Mouse (Mus musculus) urinary bladder, postnatal 4 days (tissue): Measurements from ENCODE around the gene Lrp10.

ENCODE experiments used
- DNase-seq, 2 experiments: peaks; one replicate each; pipeline ENCODE4 v3.0.0; 2021 to 2022; ENCODE audit warnings: low spot score in 2 of 2

Gene Lrp10

DNA sequence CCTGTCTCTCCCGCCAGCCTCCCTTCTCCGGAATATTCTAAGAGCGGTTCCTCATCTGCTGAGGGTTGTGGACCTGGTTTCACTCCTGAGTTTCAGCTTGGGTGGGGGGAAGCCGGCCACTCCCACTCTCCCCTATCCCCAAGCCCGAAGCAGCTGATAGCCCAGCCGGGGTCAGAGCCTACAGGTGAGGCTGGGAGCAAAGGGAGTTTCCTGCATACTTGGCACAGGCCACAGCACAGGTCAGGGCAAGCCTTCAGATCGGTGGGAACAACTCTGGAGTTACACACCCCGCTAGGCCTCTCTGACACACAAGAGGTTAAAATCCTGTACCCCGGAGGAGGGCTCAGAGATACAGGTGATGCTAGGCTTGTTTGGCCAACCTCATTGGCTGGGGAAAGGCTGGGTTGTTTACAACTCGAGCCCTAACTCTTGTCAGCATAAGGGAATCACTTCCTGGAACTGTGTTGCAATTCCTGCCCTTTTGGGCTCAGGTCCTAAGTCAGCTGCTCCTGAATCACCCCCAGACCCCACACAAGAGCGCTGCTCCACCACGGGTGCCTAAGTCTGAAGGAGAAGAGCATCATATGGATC lies 29.9 kb upstream of the Lrp10 start:
- no peak for DNase-seq

DNA sequence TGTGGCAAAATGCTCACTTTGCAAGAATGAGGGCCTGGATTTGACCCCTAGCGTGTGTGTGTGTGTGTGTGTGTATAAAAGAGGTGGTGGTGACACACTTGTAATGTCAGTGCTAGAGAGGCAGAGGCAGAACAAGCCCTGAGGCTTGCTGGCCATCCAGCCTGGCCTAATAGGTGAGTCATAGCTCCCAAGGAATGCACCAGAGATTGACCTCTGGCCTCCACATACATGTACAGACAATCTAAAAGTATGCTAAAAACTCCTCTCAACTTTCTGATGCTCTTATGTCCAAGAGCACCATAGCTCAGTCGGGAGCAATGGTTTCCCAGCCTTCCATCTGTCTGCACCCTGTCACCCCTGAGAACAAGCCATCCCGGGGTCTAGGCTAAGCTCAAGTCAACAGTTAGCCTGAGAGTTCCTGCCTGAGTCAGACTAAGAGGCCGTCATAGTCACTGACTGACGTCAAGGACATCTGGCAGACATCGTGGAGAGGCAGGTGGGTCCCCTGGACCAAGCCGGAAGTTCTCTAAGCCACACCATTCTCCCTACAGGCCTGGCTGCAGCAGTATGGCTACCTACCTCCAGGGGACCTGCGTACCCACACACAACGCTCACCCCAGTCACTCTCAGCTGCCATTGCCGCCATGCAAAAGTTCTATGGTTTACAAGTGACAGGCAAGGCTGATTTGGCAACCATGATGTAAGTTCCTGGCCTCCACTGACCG lies 28.6 kb upstream of the Lrp10 start:
- DNase-seq, result no peak

DNA sequence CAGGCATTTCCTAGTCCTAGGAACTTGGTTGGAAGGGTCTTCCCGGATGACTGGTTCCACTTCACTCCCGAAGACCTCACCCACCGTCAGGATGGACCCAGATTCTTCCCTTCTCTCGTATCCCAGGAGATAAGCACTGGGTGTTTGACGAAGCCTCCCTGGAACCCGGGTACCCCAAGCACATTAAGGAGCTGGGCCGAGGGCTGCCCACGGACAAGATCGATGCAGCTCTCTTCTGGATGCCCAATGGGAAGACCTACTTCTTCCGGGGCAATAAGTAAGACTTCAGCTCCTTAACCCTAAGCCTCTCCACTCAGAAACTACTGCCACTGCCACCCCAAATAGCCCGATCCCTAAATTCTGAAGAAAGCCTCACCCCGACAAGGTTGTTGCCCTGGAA lies 24.8 kb upstream of the Lrp10 start:
- DNase-seq, result no peak

DNA sequence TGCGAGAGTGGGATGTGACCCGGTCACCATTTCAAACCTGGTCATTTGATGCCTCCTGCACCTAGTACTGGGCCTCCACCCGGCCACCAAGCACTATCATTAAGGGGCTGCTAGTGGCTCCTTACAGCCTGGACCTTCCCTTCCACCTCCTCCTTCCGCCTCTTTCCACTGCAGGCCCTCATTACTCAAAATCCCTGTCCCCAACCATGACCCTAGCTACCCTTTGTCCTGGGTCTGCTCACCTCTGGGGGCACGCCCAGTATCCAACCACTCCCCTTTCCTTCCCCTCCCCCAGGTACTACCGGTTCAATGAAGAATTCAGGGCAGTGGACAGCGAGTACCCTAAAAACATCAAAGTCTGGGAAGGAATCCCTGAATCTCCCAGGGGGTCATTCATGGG lies 24.3 kb upstream of the Lrp10 start:
- DNase-seq, result no peak

DNA sequence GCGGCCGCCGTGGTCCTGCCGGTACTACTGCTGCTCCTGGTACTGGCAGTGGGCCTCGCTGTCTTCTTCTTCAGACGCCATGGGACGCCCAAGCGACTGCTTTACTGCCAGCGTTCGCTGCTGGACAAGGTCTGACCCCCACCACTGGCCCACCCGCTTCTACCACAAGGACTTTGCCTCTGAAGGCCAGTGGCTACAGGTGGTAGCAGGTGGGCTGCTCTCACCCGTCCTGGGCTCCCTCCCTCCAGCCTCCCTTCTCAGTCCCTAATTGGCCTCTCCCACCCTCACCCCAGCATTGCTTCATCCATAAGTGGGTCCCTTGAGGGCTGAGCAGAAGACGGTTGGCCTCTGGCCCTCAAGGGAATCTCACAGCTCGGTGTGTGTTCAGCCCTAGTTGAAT lies 23.4 kb upstream of the Lrp10 start:
- DNase-seq, result no peak

DNA sequence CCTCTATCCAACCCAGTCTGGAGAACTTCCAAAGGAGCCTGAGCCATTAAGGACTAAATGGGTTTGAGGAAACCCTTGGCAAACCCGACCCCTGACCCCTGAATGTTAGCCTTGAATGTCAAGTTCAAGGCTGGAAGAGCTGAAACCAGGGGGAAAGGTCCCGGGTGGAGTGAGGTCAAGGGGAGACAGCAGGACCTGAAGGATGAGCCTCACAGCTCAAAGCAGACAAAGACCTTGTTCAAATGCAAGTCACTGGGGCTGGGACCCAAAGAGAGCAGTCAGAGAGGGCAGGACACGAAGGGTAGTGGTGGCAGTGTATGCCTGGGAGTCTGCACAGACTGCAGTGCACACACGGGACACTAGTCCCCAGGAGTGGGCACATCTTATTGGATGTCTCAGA lies 22.6 kb upstream of the Lrp10 start:
- no peak for DNase-seq

DNA sequence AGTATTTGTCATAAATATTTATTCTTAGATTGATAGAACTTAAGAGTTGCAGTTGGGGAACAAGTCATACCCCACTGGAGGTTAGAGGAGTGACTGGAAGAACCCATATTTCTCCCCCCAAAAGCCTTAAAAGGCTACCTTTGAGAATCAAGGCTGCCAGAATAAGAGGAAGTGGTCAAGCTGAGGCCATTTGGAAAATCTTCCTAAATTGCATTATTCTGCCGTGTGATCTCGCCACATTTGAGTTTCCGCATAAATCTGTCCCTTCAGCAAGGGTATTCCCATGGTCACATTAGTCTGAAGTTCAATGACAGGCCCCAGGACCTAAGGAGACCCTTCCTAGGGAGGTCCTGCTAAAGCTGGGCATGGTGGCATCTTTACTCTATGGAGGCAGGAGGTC lies 21.4 kb upstream of the Lrp10 start:
- DNase-seq, result no peak

DNA sequence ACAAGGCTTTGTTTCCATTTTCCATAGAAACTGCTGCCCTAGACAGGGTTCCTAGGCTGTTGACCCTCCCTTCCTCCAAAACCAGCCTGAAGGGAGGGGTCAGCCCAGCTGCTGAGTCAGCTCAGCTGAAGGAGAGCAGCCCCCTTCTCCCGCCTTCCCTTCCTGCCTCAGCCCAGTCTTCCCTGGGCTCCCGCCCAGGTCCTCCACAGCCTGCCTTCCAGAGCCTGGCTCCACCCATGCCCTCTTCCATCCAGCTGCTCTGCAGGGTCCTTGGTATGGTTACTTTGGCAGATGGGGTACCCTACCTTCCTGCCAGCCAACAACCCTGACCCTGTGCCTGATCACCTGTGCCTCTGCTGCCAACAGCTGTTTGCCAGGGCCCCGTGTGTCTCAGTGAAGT lies 20.7 kb upstream of the Lrp10 start:
- DNase-seq, result peak; percentile 75 to 78

DNA sequence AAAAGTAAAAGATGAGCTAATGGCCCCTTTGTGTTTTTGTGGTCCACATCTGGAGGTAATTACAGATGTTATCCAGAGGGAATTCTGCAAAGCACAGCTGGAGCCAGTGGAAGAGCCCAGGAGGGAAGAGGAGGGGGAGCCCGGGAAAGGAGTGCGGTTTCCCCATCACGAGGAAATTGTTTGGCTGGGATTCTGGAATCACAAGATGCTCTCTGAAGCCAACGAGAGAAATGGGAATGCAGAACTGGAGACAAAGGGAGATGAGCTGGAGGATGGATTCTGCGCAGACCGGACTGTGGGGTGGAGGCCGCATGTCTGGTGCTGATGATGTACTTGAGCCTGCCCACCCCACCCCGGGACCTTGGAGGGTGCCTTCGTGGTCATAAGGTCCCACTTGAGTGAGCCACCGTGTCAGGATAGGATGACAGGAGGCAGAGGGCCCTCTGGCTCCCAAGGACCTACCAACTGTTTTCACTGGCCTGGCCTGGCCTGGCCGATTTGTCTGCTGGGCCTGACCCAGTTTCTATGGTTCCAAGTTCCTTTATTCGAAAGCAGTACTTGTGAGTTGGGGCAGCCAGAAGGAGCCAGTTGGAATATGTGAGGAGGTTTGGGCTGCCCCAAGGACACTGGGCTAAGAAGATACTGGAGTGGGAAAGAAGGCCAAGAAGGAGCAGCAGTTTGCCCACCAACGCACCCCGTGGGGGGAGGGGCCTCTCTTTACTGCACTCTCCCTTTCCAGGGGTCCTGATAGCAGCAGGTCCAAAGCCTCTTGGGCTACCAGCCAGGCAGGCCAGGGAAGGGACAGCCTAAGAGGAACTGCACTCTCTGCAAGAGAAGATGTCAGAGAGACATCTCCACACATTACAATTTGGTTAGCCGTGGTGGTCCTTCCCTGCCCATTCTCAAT lies 20.0 kb upstream of the Lrp10 start:
- DNase-seq, result peak; percentile 67 to 74

DNA sequence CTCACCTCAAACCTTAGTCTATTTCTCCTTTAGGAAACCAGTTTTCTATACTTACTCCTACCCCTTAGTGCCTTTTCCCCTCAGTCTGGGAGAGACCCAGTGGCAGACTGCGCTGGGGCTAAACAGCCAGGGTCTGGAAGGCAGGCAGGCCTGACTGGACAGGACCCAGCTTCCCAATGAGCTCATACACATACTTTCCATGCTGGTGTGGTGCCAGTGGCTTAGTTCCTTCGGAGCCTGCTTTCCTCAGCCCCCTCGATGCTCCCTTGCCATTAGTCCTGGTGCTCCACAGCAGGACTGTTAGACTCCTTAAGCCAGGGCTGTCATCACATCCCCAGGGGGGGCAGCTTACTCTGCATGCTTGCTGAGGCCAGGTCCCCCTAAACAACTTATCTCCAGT lies 18.5 kb upstream of the Lrp10 start:
- DNase-seq, result peak in 1 of 2 experiments; percentile 68

DNA sequence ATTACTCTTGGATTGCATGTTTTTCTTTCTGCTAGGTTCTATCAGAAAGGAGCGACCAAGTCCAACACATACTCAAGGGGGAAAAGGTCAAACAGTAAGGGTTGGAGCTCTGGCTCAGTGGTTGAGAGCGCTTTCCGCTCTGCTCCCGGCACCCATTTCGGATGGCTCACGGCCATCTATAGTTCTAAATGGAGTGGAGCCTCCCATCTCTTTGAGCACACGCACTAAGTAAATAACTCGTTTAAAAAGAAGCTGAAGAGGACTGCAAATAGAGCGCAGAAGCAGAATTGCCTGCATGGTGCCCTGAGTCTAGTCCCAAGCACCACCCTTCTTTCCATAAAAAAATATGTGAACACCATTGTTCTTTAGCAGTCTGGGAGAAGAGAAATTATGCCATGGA lies 10.4 kb upstream of the Lrp10 start:
- DNase-seq, result no peak

DNA sequence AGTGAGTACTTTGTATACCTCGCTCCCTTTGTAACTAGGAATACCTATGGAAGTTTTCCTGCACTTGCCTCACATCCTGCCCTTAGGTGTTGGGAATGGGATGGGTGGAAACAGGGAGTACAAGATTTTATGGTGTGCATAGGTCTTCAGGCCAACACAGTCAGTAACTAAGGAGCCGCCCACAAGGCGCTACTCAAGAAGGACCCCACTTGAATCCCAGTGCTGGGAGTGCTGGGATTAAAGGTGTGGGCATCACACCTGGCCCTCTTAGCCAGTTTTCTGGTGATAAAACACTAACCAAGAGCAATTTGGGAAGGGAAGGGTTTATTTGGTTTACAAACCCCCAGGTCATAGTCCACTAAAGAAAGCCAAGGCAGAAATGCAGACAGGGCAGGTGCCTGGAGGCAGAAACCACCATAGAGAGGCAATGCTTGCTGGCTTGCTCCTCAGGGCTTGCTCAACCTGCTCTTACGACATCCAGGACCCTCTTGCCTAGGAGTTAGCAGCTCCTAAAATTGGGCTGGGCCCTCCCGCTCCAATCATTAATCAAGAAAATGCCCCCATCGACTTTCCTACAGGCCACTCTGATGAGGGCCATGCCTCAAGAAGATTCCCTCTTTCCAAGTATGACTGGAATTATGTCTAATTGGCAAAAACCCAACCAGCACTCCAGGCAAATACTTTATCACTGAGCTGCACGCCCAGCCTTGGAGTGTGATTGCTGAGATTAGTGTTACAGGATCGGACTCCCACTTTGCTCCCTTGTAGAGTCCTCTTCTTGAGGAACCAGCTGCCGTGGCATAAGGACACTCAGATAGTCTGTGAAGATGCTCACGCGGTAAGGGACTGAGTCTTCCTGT lies 9.0 kb upstream of the Lrp10 start:
- no peak for DNase-seq

DNA sequence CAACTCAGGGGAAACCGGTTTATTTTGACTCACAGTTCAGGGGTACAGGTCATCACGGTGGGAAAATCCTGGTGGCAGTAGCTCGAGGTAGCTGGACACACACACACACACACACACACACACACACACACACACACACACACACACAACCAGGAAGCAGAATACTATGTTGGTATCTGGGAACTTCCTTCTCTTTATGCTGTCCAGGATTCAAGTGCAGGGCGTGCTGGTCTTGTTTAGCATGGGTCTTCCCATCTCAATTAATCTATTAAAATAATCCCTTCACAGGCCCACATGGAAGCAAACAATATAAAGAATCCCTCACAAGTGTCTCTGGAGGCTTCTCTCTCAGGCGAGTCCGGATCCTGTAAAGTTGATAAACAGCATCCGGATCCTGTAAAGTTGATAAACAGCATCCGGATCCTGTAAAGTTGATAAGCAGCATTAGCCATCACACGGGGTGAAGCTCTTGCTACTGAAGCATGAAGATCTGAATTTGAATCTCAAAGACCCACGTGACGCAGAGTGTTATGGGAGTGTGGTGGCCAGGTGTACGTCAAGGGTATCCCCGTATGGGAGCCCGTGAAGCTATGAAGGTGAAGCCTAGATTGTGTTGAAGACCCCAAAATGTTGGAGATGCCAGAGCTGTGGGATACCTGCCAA lies 5.9 kb upstream of the Lrp10 start:
- DNase-seq, result no peak

DNA sequence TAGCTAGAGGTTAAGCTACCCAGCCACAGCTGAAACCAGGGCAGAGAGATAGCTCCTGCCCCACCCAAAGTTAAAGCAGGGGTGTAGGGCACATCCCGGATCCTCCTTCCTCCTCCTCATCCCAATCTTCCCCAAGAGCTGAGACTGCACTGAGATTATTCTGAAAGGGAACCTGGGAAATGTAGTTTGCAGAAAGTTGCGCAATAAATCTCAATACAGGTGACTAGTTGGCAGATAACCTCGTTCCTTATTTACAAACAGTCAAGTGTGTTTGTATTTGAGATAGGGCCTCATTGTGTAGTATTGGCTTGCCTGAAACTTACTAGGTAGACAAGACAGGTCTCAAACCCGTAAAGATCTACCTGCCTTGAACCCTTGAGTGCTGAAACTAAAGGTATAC lies 1.8 kb upstream of the Lrp10 start:
- no peak for DNase-seq

DNA sequence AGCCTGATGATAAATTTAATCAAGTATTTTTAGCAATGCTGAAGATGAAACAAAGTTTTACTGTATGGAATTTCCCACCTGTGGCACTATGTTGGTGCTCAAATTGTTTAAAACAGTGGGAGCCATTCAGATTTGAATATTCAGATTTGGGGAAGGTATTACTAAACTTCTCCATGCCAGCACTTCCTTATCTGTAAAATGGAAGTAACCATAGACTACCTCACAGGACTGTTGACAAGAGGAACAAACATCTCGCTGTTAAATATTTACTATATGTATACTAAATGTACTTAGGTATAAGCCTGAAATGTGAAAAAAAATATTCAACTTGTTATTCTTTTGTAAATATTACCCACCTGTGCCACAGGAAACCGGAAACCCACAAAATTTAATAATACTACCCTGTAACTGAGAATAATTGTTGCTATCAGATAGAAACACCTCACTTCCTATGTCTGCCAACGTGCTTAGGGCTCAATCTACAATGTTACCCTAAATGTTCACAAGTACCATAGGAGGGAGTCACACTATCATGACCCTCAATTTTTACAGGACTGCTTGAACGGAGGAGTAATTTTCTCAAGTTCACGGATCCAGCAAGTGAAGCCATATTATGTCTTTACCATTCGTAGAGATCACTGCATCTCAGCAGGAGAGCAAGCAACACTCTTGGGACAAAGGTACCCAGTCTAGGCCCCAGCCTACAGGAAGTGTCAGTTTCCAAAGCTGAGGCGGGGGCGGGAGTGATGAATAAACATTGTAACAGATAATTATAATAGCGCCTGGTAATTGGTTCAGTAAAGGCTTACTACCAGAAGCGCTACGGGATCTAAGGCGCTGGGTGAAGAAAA lies 604 bp upstream of the Lrp10 start:
- DNase-seq, result no peak

DNA sequence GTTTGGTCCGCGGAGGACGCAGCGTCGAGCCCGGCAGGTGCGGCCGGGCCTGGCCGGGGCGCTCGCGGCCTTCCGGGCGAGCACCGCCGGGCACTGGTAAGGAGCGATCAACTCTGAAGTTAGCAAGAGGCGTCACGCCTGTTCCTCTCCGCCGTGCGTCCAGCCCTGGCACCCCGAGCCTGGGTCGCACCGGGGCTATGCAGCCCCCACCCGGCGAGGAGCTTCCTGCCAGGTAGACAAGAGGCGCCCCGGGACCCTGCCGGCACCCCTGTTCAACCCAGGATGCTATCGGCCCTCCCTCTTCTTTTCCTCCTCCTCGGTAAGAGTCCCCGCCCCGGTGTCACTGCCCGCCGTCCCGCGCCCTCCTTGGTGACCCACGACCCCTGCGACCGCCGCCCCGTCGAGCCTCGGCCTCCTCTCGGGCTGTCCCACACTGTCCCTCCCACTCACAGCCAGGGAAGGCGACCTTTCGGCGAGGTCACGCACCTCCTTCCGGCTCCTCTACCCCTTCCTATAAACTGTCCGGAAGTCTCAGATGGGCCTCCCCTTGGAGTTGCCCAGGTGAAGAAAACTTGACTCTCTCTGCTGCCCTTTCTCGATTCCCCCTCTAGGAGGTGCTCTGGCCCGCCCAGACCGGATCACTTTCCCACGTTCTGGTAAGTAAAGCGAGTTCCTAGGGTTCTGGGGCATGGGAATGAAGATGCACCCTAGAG lies 512 bp downstream of the Lrp10 start:
- DNase-seq, result peak in 1 of 2 experiments; percentile 54

DNA sequence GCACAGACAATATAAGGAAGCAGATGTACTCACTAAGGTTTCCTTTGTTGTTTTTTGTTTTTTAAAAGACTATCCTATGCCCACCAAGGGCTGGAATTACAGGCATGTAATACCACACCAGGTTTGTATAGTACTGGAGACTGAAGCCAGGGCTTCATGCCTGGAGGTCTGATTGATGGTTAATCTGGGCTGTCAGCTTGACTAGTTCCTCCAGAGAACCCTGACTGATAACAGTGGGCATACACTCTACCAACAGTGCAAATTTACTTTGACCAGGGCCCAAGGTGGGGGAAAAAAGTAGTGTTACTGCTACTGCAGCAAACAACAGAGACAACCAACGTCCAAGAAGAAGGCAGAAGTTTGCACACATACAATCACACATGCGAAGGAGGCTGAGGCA lies 7.5 kb downstream of the Lrp10 start:
- no peak for DNase-seq

DNA sequence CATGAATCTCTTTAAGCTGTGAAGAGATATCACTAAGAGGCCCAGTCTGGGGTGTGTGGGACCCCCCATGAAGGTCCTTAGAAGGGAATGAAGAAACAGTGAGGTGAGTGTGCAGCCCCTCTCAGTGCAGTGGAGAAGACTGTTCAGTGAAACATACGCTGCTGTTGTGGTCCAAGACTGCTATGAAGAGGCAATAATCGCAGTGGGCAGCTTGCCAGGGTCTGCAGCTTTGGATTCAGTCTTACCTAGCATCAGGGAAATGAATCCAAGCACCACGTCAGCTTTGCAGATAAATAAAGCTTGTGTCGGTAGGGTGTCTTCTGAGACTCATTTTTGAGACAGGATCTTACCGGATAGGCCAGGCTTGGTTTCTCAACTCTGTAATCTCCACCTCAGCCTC lies 8.7 kb downstream of the Lrp10 start:
- DNase-seq, result no peak

DNA sequence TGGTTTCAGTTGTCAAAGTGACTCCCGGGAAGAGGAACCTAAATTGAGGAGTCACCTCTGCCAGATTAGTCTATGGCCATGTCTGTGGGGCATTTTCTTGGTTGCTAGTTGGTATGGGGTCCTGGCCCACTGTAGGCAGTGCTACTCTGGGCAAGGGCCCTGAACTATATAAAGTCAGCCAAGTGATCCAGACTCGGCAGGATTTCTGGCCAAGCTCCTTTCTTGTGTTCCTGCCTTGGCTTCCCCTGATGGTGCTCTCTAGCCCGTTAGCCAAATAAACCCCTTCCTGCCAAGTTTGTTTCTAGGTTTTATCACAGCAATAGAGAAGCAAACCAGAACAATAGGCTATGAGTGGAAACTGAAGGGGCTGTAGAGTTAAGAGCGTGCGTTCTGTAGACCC lies 10.8 kb downstream of the Lrp10 start:
- no peak for DNase-seq
